11 mouse cellular contexts compared by ENCODE assay signal in genomic region chr17:31889446-31890201, GRCm38 (mm10). TPM values are rescaled to one million over a fixed set of nuclear protein-coding genes. Genes with fewer than 3 reads are reported as not detected.
A peak's percentile ranks its signal among the peaks of the same experiment; 100 is the strongest.
DNase-seq lines count a peak whose midpoint lies in the region; ATAC-seq lines count a peak whose summit lies in the region.
"Had no signal": no experiment of that assay in that cellular context is flagged by ENCODE, and none has a peak within 500 bp of the region (broad histone marks: within the 10 kb centered on the region; RNA-seq: fewer than 3 reads in every experiment).

No protein-coding gene starts in this region.

- no peaks in the 10 kb centered on the region for H3K36me3 ChIP-seq in heart, embryonic 10.5 days
- H3K36me3 ChIP-seq in limb, embryonic 10.5 days: no peaks in the 10 kb centered on the region
- no peaks in the 10 kb centered on the region for H3K36me3 ChIP-seq in midbrain, embryonic 13.5 days
- H3K36me3 ChIP-seq: embryonic facial prominence, embryonic 15.5 days had no signal

- H3K4me3 ChIP-seq in heart, embryonic 10.5 days: no peak overlapping the region
- no peak overlapping the region for H3K4me3 ChIP-seq in limb, embryonic 10.5 days
- H3K4me3 ChIP-seq in midbrain, embryonic 13.5 days (replicated peaks): no peak overlapping the region
- H3K4me3 ChIP-seq: embryonic facial prominence, embryonic 15.5 days had no signal

- H3K9me3 ChIP-seq in heart, embryonic 10.5 days: no peaks in the 10 kb centered on the region
- no peaks in the 10 kb centered on the region for H3K9me3 ChIP-seq in limb, embryonic 10.5 days (replicated peaks)
- no peaks in the 10 kb centered on the region for H3K9me3 ChIP-seq in midbrain, embryonic 13.5 days
- H3K9me3 ChIP-seq: embryonic facial prominence, embryonic 15.5 days had no signal

- H3K9ac ChIP-seq in midbrain, embryonic 13.5 days (replicated peaks): no peak overlapping the region
- H3K9ac ChIP-seq: embryonic facial prominence, embryonic 15.5 days had no signal

- peak overlapping the region; percentile 85 for H3K27ac ChIP-seq in heart, embryonic 10.5 days
- 0 out of 2 replicates have a peak overlapping the region, but pooled peaks have one; percentile 56 for H3K27ac ChIP-seq in limb, embryonic 10.5 days
- no peak overlapping the region for H3K27ac ChIP-seq in midbrain, embryonic 13.5 days
- H3K27ac ChIP-seq: embryonic facial prominence, embryonic 15.5 days; macrophage had no signal

- no peak for ATAC-seq in midbrain, embryonic 13.5 days
- ATAC-seq: CD4-positive, CD25-positive, alpha-beta regulatory T cell, adult 4 months had no signal

- WGBS in heart, embryonic 10.5 days: 26% methylated on average over 9 of the region's 9 CpGs
- WGBS in limb, embryonic 10.5 days: 55% methylated on average over 9 of the region's 9 CpGs
- 77% methylated on average over 9 of the region's 9 CpGs for WGBS in midbrain, embryonic 13.5 days

- no peaks in the 10 kb centered on the region for H3K27me3 ChIP-seq in heart, embryonic 10.5 days (ENCODE audit: insufficient read depth, poor library complexity, severe bottlenecking)
- H3K27me3 ChIP-seq in limb, embryonic 10.5 days (ENCODE audit: low read depth, poor library complexity, severe bottlenecking): no peaks in the 10 kb centered on the region
- H3K27me3 ChIP-seq in midbrain, embryonic 13.5 days: no peaks in the 10 kb centered on the region
- H3K27me3 ChIP-seq: embryonic facial prominence, embryonic 15.5 days had no signal

- DNase-seq in heart, embryonic 10.5 days (ENCODE audit: low spot score): peak; percentile 90
- no peak for DNase-seq in heart, postnatal 14 days
- peak; percentile 19 for DNase-seq in urinary bladder, adult 2 months (ENCODE audit: low spot score)
- DNase-seq in urinary bladder, adult 18-20 months (ENCODE audit: low spot score in 2 of 2): no peak
- DNase-seq in limb, embryonic 10.5 days (ENCODE audit: low spot score): no peak
- DNase-seq in thymus, postnatal 36 days: peak; percentile 12 to 34
- no peak for DNase-seq in frontal cortex, postnatal 25 days (ENCODE audit: low spot score in 2 of 2)

- H3K4me1 ChIP-seq in heart, embryonic 10.5 days: peaks cover 57% of the 10 kb centered on the region
- H3K4me1 ChIP-seq in limb, embryonic 10.5 days: peaks cover 45% of the 10 kb centered on the region
- H3K4me1 ChIP-seq in midbrain, embryonic 13.5 days (replicated peaks): peaks cover 9% of the 10 kb centered on the region

- intact Hi-C loops in heart, postnatal 14 days (cut with DNase I): loop anchor here (5.0 kb wide), 1 partner anchor 32 kb away; the partner anchor contains the start of gene Sik1

- H3K4me2 ChIP-seq in midbrain, embryonic 13.5 days (replicated peaks): no peak overlapping the region
- H3K4me2 ChIP-seq: embryonic facial prominence, embryonic 15.5 days had no signal

RNA-seq across cellular contexts. Expression of gene Sik1, which starts 34.0 kb away (rescaled TPM):
- polyA plus RNA-seq in heart, embryonic 10.5 days (2016; fragmentation: Nextera tagmentation; extraction: Ambion mirVana): 20.9 and 22.0 TPM in 2 replicates
- 10 to 100 TPM; 41.4 to 72.2 TPM for total RNA-seq in heart, postnatal 14 days (2021)
- polyA plus RNA-seq in urinary bladder, adult 2 months (2012; rRNA removed): 32.3 and 34.9 TPM in 2 replicates
- polyA plus RNA-seq in limb, embryonic 10.5 days (2016; fragmentation: Nextera tagmentation; extraction: Ambion mirVana): 10.3 and 13.4 TPM in 2 replicates
- polyA plus RNA-seq in midbrain, embryonic 13.5 days (2015; fragmentation: Nextera tagmentation; extraction: Ambion mirVana): 16.9 and 17.6 TPM in 2 replicates

Comparison
In these comparisons a context has a peak if more than half of its experiments do, and no peak if none do; other contexts are left out.
1. DNase-seq: peak in heart, embryonic 10.5 days (single experiment), urinary bladder, adult 2 months (single experiment) and thymus, postnatal 36 days (2 of 2); none in heart, postnatal 14 days (0 of 2), urinary bladder, adult 18-20 months (0 of 2), limb, embryonic 10.5 days (single experiment) and frontal cortex, postnatal 25 days (0 of 2).